Mouse (Mus musculus) ES-Bruce4 (cell line): ENCODE data around the gene Smap2. TPM values are rescaled to one million over a fixed set of nuclear protein-coding genes. Genes with fewer than 3 reads are reported as not detected.
A peak's percentile ranks its signal among the peaks of the same experiment; 100 is the strongest.

ENCODE experiments used
- H3K27ac ChIP-seq: 2 replicates; pipeline ENCODE4 v1.5.1; 2012; ENCODE audit warnings: low read length, inconsistent platforms; ENCODE audit not compliant: insufficient read depth
- H3K27me3 ChIP-seq: 2 replicates; pipeline ENCODE4 v1.6.1; 2012; ENCODE audit warnings: mild to moderate bottlenecking, low read length, inconsistent platforms; ENCODE audit not compliant: control insufficient read depth, poor library complexity, insufficient read depth, severe bottlenecking
- H3K36me3 ChIP-seq: 2 replicates; pipeline ENCODE4 v1.6.1; 2012; ENCODE audit warnings: inconsistent platforms, mild to moderate bottlenecking, low read length, moderate library complexity; ENCODE audit not compliant: control insufficient read depth, poor library complexity, insufficient read depth, severe bottlenecking
- H3K4me1 ChIP-seq: one replicate; pipeline ENCODE4 v1.8.1; 2011; ENCODE audit warnings: low read length; ENCODE audit not compliant: control insufficient read depth, insufficient read depth
- H3K4me3 ChIP-seq: 2 replicates; pipeline ENCODE4 v1.5.1; 2011; ENCODE audit warnings: low read depth, mild to moderate bottlenecking, low read length
- H3K9ac ChIP-seq: 2 replicates; pipeline ENCODE4 v1.6.1; 2012; ENCODE audit warnings: low read depth, mild to moderate bottlenecking, inconsistent platforms; ENCODE audit not compliant: poor library complexity, severe bottlenecking
- H3K9me3 ChIP-seq: replicated peaks from 2 replicates; pipeline ENCODE4 v1.6.1; 2012; ENCODE audit warnings: mild to moderate bottlenecking, low read length, inconsistent platforms; ENCODE audit not compliant: control insufficient read depth, poor library complexity, insufficient read depth, severe bottlenecking
- CTCF ChIP-seq: IDR thresholded peaks from one replicate; pipeline ENCODE4 v1.8.1; 2011; ENCODE audit warnings: low read depth, low read length
- EP300 ChIP-seq: IDR thresholded peaks from 2 replicates; pipeline ENCODE4 v1.6.1; 2011; ENCODE audit warnings: low read depth, low read length; ENCODE audit not compliant: insufficient read depth
- POLR2A ChIP-seq: IDR thresholded peaks from one replicate; pipeline ENCODE4 v1.8.1; 2011; ENCODE audit warnings: low read length; ENCODE audit not compliant: insufficient read depth
- polyA plus RNA-seq: library from polyadenylated mRNA; stranded (reverse); fragments of >200 nt; gene quantifications from 2 replicates; pipeline ENCODE4 v1.2.4, GENCODE M21; 2011; ENCODE audit warnings: low read depth; ENCODE audit not compliant: missing spikeins, insufficient read depth, insufficient read length

Smap2 gene
- polyA plus RNA-seq, 1 experiment = 23.9 TPM

DNA sequence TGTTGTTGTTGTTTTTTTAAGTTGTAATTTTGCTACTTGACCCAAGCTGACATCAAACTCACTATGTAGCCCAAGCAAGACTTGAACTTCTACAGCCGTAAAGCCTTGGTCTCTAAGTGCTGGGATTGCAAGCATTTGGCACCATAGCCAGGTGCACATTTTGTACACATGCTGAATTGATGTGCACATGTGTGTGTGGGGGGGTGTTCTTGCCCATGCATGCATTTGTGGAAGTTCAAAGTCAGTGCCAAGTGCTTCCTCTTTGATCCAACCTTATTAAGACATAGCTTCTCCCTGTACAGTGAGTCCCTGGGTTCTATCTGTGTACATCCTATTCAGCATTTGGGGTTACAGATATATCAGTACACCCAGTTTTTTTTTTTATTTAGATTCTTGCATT is 61.5 kb downstream of the Smap2 start:
- H3K4me1 ChIP-seq = no peaks in the 10 kb centered on the region
- TF ChIP-seq CTCF = no peak
- no peak for TF ChIP-seq EP300
- TF ChIP-seq POLR2A = no peak

DNA sequence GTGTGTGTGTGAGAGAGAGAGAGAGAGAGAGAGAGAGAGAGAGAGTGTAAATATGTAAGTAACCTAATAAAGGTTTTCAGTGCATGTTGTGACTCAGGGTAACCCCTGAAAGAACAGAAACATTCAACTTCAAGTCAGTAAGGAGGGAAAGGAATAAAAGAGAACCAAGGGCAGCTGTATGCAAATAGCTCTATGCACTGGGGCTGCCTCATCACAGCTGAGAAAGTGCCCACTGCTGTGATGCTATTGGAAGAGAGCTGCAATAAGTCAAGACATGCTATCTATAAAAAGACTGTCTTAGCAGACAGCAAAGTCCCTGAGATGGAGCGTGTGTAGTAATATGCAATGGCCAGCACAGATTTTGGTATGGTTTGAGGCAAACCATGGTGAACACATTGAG is 63.4 kb downstream of the Smap2 start:
- Histone ChIP-seq H3K9me3 (no peaks in the 10 kb centered on the region), H3K36me3 (no peaks in the 10 kb centered on the region), H3K27ac (no peak overlapping the region), H3K27me3 (no peaks in the 10 kb centered on the region), H3K9ac (no peak overlapping the region), H3K4me1 (no peaks in the 10 kb centered on the region), H3K4me3 (no peak overlapping the region)
- TF ChIP-seq EP300 (no peak), POLR2A (no peak), CTCF (no peak)

More for the DNA sequence above, 61.5 kb downstream of the Smap2 start:
- Histone ChIP-seq H3K36me3 (no peaks in the 10 kb centered on the region), H3K27me3 (no peaks in the 10 kb centered on the region), H3K4me3 (no peak overlapping the region), H3K27ac (no peak overlapping the region), H3K9me3 (no peaks in the 10 kb centered on the region), H3K9ac (no peak overlapping the region)

DNA sequence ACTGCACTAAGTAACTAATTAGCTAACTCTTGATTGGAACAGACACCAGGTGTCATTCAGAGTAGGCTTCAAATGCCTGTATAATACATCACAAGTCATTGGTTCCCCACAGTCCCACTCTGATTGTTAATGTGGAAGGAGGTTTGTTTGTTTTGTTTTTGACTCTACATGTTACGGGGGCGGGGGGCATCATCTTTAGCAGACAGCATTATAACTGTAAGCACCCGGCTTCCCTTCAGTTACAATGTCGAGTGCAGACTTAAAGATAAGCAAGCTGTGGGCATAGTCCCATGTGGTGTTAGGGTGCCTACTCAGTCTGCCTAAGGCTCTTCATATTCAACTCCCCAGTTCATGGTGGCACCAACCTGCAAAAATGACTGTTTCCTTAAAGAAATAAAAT is 64.0 kb downstream of the Smap2 start:
- no peak overlapping the region for H3K4me3 ChIP-seq
- H3K9ac ChIP-seq = no peak overlapping the region
- no peaks in the 10 kb centered on the region for H3K27me3 ChIP-seq
- no peak for TF ChIP-seq POLR2A
- TF ChIP-seq EP300 = no peak
- TF ChIP-seq CTCF = no peak
- no peaks in the 10 kb centered on the region for H3K4me1 ChIP-seq
- H3K9me3 ChIP-seq = no peaks in the 10 kb centered on the region
- no peaks in the 10 kb centered on the region for H3K36me3 ChIP-seq
- no peak overlapping the region for H3K27ac ChIP-seq

DNA sequence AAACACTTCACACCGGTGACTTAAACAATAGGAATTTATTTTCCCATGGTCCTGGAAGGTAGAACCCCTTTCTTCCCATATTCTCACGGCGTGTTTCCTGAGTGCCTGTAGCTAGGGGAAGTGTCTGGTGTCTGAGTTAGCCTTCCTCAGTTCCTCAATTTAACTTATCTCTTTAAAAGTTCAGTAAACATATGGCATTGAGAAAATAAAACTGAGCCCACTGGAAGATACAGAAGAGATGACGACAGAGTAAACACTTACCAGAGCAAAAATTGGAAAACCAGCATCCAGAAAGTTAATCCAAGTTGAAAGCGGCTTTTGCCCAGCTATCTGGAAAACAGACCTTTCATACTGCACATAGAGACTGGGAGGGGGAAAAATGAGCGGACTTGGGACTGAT is 64.9 kb downstream of the Smap2 start:
- H3K9ac ChIP-seq = peak overlapping the region; percentile 91
- TF ChIP-seq POLR2A (no peak), CTCF (no peak), EP300 (no peak)
- no peaks in the 10 kb centered on the region for H3K4me1 ChIP-seq
- no peak overlapping the region for H3K4me3 ChIP-seq
- H3K9me3 ChIP-seq = no peaks in the 10 kb centered on the region
- H3K27ac ChIP-seq = no peak overlapping the region; the same call in 1 of the 2 replicates
- no peaks in the 10 kb centered on the region for H3K36me3 ChIP-seq
- no peaks in the 10 kb centered on the region for H3K27me3 ChIP-seq

DNA sequence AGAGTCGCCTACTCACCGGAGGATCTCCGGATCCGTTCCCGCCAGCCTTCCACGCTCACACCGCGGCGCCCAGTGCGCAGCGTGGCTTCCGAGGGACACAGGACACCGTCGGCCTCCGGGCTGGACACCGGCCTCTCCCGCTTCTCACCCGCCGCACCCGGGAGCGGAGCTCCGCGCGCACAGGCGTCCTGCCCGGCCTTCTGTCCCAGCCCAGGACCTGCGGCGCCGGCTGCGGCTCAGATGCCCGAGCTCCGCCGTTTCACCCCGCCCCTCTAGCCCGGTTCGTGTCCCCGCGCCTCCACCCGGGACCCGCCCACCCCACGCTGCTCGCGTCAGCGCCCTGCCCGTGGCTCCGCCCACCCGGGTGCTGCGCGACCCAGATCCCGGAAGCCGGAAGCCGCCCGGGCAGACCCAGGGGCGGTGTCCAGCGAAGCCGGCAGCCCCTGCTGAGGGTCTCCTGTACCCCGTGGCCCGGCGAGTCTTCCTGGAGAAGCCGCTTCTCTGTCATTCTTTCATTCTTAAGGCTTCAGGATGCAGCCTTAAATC is 65.5 kb downstream of the Smap2 start, which contains the start of gene Zfp69:
Zfp69 (minus strand) TSS at position 272 of the 546 bp plus-strand sequence.
- no peaks in the 10 kb centered on the region for H3K36me3 ChIP-seq
- peak within 1 kb of the TSS; percentile 91 for H3K9ac ChIP-seq
- H3K27me3 ChIP-seq = no peaks in the 10 kb centered on the region
- no peaks in the 10 kb centered on the region for H3K4me1 ChIP-seq
- no peak within 1 kb of the TSS; the same call in 1 of the 2 replicates for H3K27ac ChIP-seq
- H3K9me3 ChIP-seq = no peaks in the 10 kb centered on the region
- TF ChIP-seq EP300 (no peak), CTCF (no peak), POLR2A (no peak)
- H3K4me3 ChIP-seq = peak within 1 kb of the TSS; percentile 79

DNA sequence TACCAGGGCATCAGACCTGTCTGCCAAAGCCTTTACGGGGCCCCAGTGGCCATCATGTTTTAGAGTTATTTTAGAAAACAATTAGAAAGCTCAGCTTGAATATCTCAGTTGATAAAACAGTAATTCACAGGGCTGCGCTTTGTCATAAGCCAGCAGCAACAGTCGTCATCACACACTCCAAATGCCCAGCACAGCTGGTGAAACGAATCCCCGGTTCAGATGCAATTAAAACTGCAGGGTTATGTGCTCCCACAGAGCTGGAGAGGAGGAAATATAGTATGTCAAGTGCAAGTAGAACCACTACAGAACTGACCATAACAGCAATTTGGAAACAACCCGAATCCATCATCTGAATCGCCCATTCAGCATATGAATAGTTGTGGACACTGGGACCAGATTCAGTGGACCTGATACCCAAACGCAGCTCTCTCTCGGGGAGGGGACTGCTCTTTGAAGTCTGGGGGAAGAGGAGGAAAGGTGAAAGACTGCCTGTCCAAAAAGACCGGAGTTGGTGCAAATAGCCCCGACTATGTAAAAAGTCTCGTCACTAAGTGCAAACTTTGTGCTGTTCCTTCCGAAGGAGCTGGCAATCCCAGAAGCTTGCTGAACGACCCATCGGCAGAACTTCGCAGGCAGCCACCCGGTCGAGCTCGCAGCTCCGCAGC is 66.2 kb downstream of the Smap2 start:
- no peaks in the 10 kb centered on the region for H3K27me3 ChIP-seq
- peak overlapping the region; percentile 91 for H3K9ac ChIP-seq
- TF ChIP-seq POLR2A (no peak), CTCF (no peak), EP300 (no peak)
- H3K4me3 ChIP-seq = peak overlapping the region; percentile 79
- no peaks in the 10 kb centered on the region for H3K36me3 ChIP-seq
- H3K27ac ChIP-seq = no peak overlapping the region
- H3K9me3 ChIP-seq = no peaks in the 10 kb centered on the region
- H3K4me1 ChIP-seq = no peaks in the 10 kb centered on the region
